Mouse (Mus musculus) heart, postnatal 0 days (tissue): ENCODE measurements around the gene Ablim1.

ENCODE experiments used
- CTCF ChIP-seq: IDR thresholded peaks from 2 replicates; pipeline ENCODE4 v1.5.1; 2016; ENCODE audit warnings: antibody characterized with exemption, control low read depth, low read depth
- EP300 ChIP-seq: IDR thresholded peaks from 2 replicates; pipeline ENCODE4 v1.6.1; 2016; ENCODE audit warnings: antibody characterized with exemption, low read depth

DNA sequence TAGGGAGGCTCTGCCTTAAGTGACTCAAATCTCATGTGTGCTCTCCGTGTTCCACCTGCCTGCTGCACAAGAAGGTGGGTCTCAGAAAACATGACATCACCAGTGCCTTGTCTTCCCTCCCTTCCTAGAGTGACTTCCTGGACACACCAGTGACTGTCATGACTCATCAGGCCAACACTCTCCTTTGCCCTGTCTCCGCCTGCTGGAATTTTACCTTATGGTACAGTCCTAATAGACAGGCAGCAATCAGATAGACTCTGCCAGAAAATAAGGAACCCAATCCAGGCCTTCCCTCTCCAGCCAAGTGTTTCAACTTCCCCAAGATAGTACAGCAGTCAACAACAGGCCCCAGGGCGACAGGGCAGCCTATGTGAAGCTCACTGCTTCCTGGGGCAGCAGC, 133.8 kb downstream of the Ablim1 start:
- no peak for TF ChIP-seq CTCF
- TF ChIP-seq EP300, result peak; percentile 33; the same call in 1 of the 2 replicates
